Mouse (Mus musculus): Measurements from ENCODE around the gene Sec14l4.

GRCm38 (mm10) chr11:4039951-4040350 is 8.7 kb downstream of the Sec14l4 start:
- TF ChIP-seq MYOD1 (IDR thresholded peaks at IDR 0.05; ENCODE audit: control insufficient read depth, insufficient read length, low read depth) (no peak), CTCF (IDR thresholded peaks at IDR 0.05; ENCODE audit: control insufficient read depth, insufficient read depth, insufficient read length) (no peak), FOSL1 (IDR thresholded peaks at IDR 0.05; ENCODE audit: insufficient read depth, low read length, poor library complexity, severe bottlenecking) (no peak), MYOG (IDR thresholded peaks at IDR 0.05; ENCODE audit: control insufficient read depth, extremely low read depth, insufficient read length) (no peak)
